Mouse (Mus musculus): ENCODE results near the gene Zp1. TPM values are rescaled to one million over a fixed set of nuclear protein-coding genes. Genes with fewer than 3 reads are reported as not detected.
A peak's percentile ranks its signal among the peaks of the same experiment; 100 is the strongest.

Zp1 gene
- total and polyA plus RNA-seq, 2 experiments from 2014 or later: 0.82 to 1.4 TPM

DNA sequence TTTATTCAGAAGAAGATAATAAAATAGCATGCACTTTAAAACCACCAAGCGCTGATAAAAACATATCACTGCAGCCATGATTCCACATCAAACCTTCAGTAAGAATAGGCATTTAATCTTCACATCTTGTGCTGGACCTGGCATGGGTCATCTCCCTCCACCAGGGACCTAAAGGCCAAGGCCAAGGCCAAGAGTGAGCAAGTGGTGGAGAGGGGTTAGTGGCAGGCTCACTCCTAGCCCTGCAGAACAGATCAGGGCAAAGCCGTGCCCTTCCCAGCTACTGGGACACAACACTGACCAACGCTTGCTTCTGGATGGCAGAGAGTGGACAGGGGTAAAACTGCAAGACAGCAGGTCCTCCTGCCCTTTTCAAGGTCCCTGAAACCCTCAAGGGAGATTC lies 49.8 kb downstream of the Zp1 start:
- Histone ChIP-seq H3K27me3 (ENCODE audit: insufficient read depth, low read length) (no peaks in the 10 kb centered on the region), H3K9me3 (ENCODE audit: low read length) (no peaks in the 10 kb centered on the region), H3K4me2 (ENCODE audit: low read depth, low read length, poor library complexity, severe bottlenecking) (no peak overlapping the region), H3K36me3 (ENCODE audit: insufficient read depth, low read length) (peaks cover 35% of the 10 kb centered on the region), H3K4me3 (ENCODE audit: low read depth, low read length) (no peak overlapping the region), H3K9ac (replicated peaks; ENCODE audit: low read length, poor library complexity, severe bottlenecking) (0 out of 2 replicates have a peak overlapping the region, but pooled peaks have one; percentile 13), H3K27ac (ENCODE audit: low read depth, low read length) (peak overlapping the region; percentile 88; the same call in 1 of the 2 replicates), H3K4me1 (ENCODE audit: insufficient read depth, low read length) (peaks cover 9% of the 10 kb centered on the region; the same call in 1 of the 2 replicates)
- 90% methylated on average over 3 of the region's 3 CpGs for WGBS
- DNase-seq (ENCODE audit: low spot score): no peak
- no peak for ATAC-seq (ENCODE audit: low FRiP score)
- TF ChIP-seq CTCF (IDR thresholded peaks at IDR 0.05): no peak

GRCm38 (mm10) chr19:10869886-10870527 lies 50.4 kb downstream of the Zp1 start, which contains the start of gene Tmem132a:
TSS of gene Tmem132a (minus strand) at chr19:10869940.
- peaks cover 9% of the 10 kb centered on the region; the same call in 1 of the 2 replicates for H3K4me1 ChIP-seq (ENCODE audit: insufficient read depth, low read length)
- H3K4me3 ChIP-seq (ENCODE audit: low read depth, low read length): peak within 1 kb of the TSS; percentile 58
- peak; percentile 19; the same call in 1 of the 2 replicates for TF ChIP-seq CTCF (IDR thresholded peaks at IDR 0.05)
- H3K27ac ChIP-seq (ENCODE audit: low read depth, low read length): peak within 1 kb of the TSS; percentile 88
- peak within 1 kb of the TSS; percentile 76 for H3K9ac ChIP-seq (replicated peaks; ENCODE audit: low read length, poor library complexity, severe bottlenecking)
- H3K27me3 ChIP-seq (ENCODE audit: insufficient read depth, low read length): no peaks in the 10 kb centered on the region
- WGBS: 3% methylated on average over 8 of the region's 8 CpGs
- H3K36me3 ChIP-seq (ENCODE audit: insufficient read depth, low read length): peaks cover 41% of the 10 kb centered on the region
- DNase-seq (ENCODE audit: low spot score) (peak; percentile 30), ATAC-seq (ENCODE audit: low FRiP score) (peak; percentile 21; the same call in 1 of the 2 replicates)
- peak within 1 kb of the TSS; percentile 88 for H3K4me2 ChIP-seq (ENCODE audit: low read depth, low read length, poor library complexity, severe bottlenecking)
- H3K9me3 ChIP-seq (ENCODE audit: low read length): no peaks in the 10 kb centered on the region

DNA sequence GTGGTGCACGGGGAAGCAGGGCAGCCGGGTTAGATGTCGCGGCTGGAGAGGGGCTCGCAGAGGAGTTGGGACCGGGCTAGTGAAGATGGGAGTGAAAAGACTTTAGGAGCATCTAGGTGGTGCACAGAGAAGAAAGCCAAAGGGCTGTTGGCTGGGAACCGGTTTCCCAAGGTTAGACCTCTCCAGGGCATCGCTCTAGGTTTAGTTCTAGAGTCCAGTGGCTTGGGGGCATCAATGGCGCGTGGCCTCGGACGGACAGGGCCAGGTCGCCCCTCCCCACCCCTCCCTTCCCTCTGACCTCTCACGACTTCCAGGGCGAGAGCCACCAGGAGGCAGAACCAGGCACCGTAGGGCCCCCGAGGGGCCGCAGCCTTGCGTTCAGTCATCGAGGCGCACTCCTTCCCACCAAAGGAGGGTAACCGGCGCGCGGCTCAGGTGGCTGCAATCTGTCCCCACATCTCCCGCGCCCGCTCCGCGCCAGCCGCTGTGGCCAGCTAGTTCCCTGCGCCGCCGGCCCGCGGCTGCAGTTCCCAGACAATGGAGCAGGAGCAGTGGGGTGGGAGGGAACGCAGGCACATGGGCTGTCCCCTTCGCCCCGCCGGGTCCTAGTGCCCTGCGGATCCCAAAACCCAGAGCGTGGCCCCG lies 51.1 kb downstream of the Zp1 start:
- Histone ChIP-seq H3K4me2 (ENCODE audit: low read depth, low read length, poor library complexity, severe bottlenecking) (peak overlapping the region; percentile 88), H3K9me3 (ENCODE audit: low read length) (no peaks in the 10 kb centered on the region), H3K36me3 (ENCODE audit: insufficient read depth, low read length) (peaks cover 47% of the 10 kb centered on the region), H3K9ac (replicated peaks; ENCODE audit: low read length, poor library complexity, severe bottlenecking) (peak overlapping the region; percentile 76), H3K4me1 (ENCODE audit: insufficient read depth, low read length) (peaks cover 9% of the 10 kb centered on the region; the same call in 1 of the 2 replicates), H3K4me3 (ENCODE audit: low read depth, low read length) (peak overlapping the region; percentile 58), H3K27me3 (ENCODE audit: insufficient read depth, low read length) (no peaks in the 10 kb centered on the region), H3K27ac (ENCODE audit: low read depth, low read length) (peak overlapping the region; percentile 88)
- WGBS: under 1% methylated on average over 42 of the region's 43 CpGs
- DNase-seq (ENCODE audit: low spot score) (peak; percentile 89), ATAC-seq (ENCODE audit: low FRiP score) (peak; percentile 90)
- TF ChIP-seq CTCF (IDR thresholded peaks at IDR 0.05): peak; percentile 42

DNA sequence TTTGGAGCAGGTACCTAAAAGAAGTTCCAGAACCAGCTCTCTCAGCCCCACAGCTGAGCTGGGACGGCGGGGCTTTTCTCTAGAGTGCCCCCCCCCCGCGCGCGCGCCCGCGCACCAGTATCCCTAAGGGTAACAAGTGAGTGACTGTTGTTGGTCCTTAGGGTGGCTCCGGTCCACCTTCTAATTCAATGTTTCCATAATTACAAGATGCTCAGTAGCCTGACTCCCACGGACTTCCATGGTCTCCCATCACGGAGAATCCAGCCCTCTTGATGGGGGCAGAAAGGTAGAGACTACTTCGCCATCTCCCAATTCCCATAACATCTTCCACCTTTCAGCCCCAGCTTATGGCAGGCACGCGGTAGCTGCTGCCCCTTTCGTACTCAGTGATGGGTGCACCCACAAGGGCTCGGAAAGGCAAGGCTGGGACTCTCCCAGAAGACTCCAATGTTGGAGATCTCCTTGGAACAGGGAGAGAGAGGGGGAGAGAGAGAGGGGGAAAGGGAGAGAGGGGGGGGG lies 51.8 kb downstream of the Zp1 start:
- DNase-seq (ENCODE audit: low spot score) (peak; percentile 28), ATAC-seq (ENCODE audit: low FRiP score) (peak; percentile 46)
- Histone ChIP-seq H3K9ac (replicated peaks; ENCODE audit: low read length, poor library complexity, severe bottlenecking) (peak overlapping the region; percentile 76), H3K9me3 (ENCODE audit: low read length) (no peaks in the 10 kb centered on the region), H3K27ac (ENCODE audit: low read depth, low read length) (peak overlapping the region; percentile 88), H3K4me1 (ENCODE audit: insufficient read depth, low read length) (peaks cover 9% of the 10 kb centered on the region; the same call in 1 of the 2 replicates), H3K4me3 (ENCODE audit: low read depth, low read length) (peak overlapping the region; percentile 58), H3K27me3 (ENCODE audit: insufficient read depth, low read length) (no peaks in the 10 kb centered on the region), H3K4me2 (ENCODE audit: low read depth, low read length, poor library complexity, severe bottlenecking) (peak overlapping the region; percentile 88), H3K36me3 (ENCODE audit: insufficient read depth, low read length) (peaks cover 51% of the 10 kb centered on the region)
- under 1% methylated on average over 17 of the region's 17 CpGs for WGBS
- TF ChIP-seq CTCF (IDR thresholded peaks at IDR 0.05): 0 out of 2 replicates have a peak, but pooled peaks have one; percentile 33

DNA sequence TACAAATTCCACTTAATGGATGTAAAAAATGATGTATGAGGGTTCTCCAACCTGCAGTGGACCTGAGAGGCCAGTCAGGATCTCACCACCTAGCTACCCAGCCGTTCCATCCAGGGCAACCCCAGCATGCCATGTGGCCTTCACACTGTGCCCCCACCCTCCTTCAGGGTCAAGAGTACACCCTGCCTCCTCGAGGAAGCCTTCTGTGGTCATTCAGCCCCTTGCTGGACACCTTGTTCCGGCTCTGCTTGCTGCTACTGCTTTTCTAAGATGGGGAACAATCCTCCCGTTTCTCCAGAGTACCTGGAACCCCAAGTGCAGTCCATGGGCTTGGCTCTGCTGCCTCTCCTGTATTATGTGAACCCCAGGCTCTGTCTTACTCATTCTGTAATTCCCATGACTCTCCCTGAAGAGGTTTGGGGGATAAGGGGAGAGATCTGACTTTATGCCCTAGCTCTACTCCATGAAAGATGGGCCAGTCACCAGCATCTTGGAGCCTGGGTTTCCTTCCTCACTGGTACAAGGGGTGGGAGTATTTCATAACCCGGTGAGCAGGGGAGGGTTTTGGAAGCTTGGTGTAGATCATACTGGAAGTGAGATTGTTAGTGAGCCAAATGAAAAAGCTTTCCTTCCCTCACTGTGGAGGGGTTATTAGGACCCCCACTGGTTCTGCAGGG lies 52.3 kb downstream of the Zp1 start:
- ATAC-seq (ENCODE audit: low FRiP score) (no peak), DNase-seq (ENCODE audit: low spot score) (no peak)
- Histone ChIP-seq H3K27me3 (ENCODE audit: insufficient read depth, low read length) (no peaks in the 10 kb centered on the region), H3K36me3 (ENCODE audit: insufficient read depth, low read length) (peaks cover 51% of the 10 kb centered on the region), H3K4me3 (ENCODE audit: low read depth, low read length) (peak overlapping the region; percentile 58), H3K27ac (ENCODE audit: low read depth, low read length) (peak overlapping the region; percentile 88), H3K9me3 (ENCODE audit: low read length) (no peaks in the 10 kb centered on the region), H3K4me1 (ENCODE audit: insufficient read depth, low read length) (peaks cover 9% of the 10 kb centered on the region; the same call in 1 of the 2 replicates), H3K4me2 (ENCODE audit: low read depth, low read length, poor library complexity, severe bottlenecking) (peak overlapping the region; percentile 88), H3K9ac (replicated peaks; ENCODE audit: low read length, poor library complexity, severe bottlenecking) (peak overlapping the region; percentile 76)
- WGBS: 17% methylated on average over 5 of the region's 5 CpGs
- TF ChIP-seq CTCF (IDR thresholded peaks at IDR 0.05): no peak

Measured in midbrain, postnatal 0 days (tissue).